Mouse (Mus musculus) right cerebral cortex, postnatal 14 days (tissue): ENCODE results near the gene Angptl7.
A peak's percentile ranks its signal among the peaks of the same experiment; 100 is the strongest.

Experiments used
- DNase-seq: peaks from one replicate; pipeline ENCODE4 v3.0.0; 2022

Gene Angptl7

DNA sequence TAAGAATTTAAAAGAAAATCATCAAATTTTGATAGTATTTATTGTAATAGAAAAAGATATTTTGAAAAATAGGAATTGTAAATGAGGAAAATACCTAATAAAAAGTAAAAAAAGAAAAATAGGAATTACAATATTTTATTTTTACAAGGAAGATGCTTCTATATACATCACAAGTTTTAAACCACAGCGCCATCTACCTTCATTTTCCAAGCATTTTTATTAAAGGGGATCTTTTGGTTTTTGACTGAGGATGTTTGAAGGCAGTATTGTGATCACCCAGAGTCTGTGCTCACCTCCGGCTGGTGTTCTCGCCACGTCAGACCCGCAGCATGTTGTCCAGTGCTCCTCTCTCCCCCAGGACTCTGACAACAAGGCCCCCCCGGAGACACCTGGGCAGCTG is 5.1 kb downstream of the Angptl7 start:
- no peak for DNase-seq

DNA sequence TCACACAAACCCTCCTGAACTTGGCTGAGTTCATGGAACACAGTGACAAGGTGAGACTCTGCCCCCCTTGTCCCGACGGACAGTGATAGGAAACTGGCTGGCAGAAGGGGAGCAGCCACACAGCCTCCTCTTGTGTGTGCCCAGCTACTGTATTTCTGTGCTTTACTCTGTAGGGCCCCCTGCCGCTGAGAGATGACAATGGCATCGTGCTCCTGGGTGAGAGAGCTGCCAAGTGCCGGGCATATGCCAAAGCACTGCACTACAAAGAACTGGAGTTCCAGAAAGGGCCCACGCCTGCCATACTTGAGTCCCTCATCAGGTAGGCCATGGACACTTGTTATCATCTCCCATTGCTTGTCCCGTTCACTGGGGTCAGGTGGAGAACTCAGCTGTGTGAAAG is 8.8 kb downstream of the Angptl7 start:
- peak; percentile 32 for DNase-seq

DNA sequence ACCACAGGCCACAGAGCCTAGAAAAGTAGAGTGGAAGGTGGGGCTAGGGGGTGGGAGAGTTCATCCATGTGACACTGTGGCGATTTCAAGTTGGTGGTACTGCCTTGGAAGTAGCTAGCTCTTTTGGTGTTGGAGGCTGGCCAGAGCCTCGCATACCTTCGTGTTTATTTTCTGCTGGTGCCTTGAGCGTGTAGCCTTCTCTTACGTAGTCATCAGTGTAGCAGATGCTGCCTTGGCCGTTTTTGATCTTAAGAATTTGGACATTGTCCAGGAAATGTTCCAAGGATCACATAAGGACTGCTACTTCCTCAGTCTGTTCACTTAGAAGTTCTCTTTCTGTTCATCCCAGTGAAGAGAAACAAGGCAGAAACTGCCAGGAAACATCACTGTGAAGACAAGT is 9.8 kb downstream of the Angptl7 start:
- no peak for DNase-seq

DNA sequence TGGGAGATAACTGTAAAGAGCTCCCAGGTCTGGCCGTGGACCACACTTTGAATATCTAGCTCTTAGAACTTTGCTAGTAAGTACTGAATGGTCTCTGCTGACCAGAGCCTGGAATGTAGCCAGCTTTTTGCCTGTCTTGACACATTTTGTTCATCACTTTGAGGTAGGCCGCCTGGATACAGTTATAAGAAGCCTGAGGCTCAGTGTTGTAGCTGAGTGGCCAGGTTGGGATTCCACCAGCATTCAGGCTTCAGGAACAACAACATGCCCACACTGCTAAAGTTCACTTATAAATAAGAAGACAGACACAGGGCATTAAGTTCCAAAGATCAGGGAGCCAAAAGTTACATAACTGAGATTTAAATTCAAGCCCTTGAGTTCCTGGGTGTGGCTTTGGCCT is 12.4 kb downstream of the Angptl7 start:
- DNase-seq, result no peak

DNA sequence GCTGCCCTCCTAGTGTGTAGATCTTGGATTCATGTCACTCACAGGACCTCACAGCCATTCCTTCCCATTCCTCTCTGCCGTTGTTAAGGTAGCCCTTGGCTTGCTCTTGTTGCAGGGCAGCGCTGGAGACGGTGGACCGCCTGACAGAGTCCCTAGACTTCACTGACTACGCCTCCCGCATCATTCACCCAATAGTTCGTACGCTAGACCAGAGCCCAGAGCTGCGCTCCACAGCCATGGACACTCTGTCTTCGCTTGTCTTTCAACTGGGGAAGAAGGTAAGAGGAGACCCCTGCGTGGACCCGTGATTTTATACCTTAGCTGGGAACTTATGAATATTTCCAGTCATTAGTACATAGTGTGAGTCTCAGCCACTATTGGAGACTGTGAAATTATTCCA is 15.7 kb downstream of the Angptl7 start:
- DNase-seq, result no peak

DNA sequence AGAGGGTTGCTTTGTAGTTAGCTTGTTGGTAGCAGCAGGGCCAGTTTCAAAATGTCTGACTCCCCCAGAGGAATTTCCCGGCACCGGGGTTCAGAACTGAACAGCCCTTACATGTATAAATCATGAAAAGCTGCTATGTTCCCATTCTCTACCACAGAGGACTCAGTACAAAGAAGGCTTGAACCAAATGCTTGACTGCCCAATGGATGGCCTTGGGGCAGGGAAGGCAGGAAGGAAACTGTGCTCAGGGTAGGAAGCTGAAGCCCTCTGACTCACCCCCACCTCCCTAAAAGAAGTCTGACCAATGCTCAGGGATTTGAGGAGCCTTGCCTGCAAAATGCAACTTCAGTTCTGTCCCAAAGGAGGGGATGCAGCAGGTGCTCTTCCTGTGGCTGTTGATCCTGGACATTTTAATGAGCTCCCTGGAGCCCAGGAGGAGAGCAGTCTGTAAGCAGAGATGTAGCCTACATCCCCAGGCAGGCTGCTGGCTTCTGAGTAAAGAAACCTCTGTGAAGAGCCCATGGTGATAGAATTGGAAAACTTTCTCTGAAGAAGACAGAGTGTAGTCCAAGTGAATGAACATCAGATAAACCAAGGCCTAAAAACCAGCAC is 18.6 kb downstream of the Angptl7 start:
- no peak for DNase-seq

DNA sequence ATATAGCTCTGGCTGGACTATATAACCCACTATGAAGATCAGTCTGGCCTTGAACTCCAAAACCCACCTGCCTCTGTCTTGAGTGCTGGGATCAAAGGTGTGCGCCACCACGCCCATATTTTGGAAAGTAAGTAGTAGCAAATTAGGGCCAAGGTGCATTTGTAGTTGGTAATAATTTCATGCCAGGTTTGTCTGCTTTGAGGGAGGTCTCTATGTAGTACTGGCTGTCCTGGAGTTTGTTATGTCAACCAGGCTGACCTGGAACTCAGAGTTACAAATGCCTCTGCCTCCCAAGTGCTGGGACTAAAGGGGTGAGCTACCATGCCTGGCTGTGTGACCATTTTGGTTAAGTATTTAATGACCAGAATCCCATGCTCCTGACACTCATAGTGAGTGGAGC is 20.0 kb downstream of the Angptl7 start:
- no peak for DNase-seq

DNA sequence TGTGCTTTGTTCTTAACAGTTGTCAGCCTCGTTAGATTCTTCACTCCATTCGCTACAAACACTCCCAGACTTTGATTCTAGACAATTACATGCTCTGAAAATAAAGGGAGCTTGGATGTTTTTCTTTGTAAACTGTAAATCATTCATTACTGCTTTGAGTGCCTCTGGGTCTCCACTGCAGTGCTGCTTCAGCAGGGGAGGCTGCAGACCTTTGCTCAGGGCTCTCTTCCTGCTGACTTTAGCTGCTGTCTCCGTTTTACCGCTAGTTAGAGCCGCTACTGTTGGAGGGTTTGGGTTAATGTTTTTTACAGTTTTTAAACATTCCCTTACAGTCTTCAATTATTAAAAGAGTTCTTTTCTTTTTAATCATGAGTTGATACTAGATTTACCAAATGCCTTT is 26.8 kb downstream of the Angptl7 start:
- no peak for DNase-seq

DNA sequence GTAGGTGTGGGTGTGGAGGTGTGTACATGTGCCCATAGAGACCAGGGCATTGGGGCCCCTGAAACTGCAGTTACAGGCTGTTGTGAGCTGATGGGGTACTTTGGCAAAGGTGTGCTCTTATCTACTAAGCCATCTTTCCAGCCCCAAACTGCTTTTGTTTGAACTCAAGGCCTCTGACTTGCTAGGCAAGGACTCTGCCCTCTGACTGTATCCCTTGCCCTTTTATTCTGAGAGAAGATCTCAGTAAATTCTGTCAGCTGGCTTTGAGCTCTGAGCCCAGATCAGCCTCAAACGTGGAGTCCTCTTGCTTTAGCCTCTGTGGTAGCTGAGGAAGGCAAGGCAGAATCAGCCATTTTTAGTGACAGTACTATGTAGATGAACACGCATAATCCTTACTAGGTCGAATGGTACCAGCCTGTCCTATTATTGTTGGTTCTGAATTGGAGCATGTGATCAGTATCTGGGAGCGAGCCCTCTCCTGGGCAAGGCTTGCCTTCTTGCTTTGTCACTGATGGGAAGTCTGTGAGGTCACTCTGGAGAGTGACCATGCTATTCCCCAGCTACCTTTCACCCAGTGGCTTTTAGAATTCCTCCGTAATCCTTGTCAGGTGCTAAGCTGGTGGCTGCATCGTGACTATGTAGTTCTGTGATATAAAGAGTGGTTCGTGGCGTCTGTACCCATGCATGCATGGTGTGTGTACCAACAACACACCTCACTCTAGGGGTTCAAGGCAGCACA is 27.7 kb downstream of the Angptl7 start:
- DNase-seq, result no peak

DNA sequence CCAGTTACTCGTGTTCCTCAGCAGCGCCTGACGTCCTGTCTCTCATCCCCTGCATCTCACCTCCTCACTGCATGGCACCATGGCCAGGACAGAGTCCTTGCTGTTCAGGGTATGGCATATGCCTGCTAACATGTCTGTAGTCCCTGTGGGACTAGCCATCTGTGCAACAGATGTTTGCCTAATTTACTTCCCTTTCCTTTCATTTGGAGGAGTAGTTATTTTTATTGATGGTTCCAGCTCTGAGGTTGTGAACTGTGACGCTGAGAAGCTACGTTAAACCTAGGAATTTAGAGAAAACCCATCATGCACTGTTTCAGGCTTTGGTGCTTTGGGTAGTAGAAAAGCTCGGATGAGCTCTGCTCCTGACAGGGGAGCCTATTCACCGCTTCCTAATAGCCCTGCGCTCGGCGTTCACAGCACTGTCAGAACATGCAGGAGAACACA is 28.9 kb downstream of the Angptl7 start:
- no peak for DNase-seq

DNA sequence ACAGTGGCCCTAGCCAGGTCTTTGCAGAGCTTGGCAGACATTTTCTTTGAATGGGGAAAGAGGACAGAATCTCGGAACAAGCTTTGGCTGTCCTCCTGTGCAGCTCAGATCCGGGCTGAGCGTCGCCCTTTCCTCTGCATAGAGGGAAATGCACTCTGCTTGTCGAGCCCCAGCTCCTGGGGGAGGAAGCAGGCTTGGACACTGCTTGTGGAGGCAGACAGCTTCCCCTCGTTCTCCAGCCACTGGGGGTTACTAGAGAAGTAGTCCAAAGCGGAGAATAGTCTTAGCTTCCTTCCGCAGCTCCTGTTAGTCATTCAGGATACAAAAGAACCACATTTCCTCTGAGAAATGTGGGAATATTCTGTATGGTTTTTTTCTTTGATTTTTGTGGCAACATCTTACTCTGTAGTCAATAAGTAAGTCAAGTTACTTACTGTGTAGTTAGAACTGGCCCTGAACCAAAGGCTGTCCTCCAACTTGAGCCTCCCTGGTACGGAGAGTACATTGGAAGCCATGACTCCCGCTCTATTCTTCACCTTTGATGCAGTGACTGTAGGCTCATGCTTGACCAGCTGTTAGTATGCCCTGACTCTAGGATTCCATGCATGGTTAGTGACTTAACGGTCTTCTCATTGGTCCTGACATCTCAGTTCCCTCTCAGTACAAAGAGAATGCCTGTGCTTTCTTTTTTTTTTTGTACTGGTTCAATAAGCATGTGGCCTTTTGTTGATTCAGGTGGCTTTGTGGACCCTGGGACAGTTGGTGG is 30.6 kb downstream of the Angptl7 start:
- DNase-seq, result no peak

DNA sequence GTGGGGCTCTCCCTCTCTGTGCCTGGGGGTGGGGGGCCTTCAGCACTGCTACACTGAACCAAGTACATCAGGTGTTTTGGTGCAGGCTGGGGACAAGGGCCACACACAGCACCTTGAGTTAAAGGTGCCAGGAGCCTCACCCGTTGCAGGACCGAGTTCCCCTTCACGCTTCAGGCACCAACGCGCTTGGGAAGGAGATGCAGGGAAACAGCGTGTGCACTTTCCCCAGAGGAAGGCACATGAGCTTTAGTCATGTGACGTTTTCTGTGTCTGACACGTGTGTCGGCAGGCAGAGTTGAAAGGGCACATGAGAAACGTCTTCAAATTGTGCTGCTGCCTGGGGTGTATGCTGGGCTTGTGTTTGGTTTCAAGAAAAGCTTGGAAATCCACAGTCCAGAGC is 31.9 kb downstream of the Angptl7 start:
- no peak for DNase-seq

DNA sequence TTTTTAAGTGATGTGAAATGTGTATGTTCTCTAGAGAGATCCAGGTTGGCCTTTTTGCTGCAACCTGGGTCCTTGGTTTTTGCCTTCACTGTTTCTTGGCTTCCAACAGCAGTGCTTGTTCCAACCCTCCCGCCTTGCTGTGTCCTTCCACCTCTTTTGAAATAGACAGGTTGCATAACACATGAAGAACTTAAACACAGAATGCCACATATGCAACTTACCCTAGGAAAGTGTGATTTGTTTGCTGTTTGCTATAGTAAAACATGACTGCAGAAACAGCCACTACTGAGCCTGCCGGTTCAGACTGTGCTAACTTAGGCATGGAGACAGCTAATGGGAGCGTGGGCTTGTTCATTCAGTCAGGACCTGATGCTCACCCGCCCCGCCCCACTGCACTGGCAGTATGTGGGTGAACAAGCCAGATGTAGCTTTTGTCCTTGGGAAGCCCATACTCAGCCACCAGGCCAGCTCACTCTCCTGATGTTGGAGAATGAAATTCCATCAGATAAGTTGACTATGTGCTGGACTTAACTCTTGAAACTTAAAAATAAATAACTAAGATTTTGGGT is 33.7 kb downstream of the Angptl7 start:
- no peak for DNase-seq

DNA sequence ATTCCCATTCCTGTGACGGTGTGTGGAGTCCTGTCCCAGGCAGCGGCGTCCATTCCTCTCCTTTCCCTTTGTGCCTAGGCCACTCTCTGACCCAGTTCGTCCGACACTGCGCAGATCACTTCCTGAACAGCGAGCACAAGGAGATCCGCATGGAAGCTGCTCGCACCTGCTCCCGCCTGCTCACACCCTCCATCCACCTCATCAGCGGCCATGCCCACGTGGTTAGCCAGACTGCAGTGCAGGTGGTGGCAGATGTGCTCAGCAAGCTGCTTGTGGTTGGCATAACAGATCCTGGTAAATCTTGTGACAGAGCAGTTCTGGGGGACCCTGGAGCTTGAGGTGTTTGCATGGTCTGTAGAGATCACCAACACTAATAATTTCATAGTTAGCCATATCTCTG is 35.4 kb downstream of the Angptl7 start:
- no peak for DNase-seq

DNA sequence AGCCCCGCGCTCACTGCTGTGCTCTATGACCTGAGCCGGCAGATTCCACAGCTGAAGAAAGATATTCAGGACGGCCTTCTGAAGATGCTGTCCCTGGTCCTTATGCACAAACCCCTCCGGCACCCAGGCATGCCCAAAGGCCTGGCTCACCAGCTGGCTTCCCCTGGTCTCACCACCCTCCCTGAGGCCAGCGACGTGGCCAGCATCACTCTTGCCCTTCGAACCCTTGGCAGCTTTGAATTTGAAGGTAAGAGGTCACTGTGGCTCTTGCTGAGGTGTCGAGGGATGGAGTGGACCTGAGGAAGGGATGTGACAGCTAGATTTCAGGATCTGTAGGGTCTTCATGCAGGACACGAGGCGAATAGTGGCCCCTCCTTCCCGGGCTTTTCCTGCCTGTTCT is 36.0 kb downstream of the Angptl7 start:
- no peak for DNase-seq

DNA sequence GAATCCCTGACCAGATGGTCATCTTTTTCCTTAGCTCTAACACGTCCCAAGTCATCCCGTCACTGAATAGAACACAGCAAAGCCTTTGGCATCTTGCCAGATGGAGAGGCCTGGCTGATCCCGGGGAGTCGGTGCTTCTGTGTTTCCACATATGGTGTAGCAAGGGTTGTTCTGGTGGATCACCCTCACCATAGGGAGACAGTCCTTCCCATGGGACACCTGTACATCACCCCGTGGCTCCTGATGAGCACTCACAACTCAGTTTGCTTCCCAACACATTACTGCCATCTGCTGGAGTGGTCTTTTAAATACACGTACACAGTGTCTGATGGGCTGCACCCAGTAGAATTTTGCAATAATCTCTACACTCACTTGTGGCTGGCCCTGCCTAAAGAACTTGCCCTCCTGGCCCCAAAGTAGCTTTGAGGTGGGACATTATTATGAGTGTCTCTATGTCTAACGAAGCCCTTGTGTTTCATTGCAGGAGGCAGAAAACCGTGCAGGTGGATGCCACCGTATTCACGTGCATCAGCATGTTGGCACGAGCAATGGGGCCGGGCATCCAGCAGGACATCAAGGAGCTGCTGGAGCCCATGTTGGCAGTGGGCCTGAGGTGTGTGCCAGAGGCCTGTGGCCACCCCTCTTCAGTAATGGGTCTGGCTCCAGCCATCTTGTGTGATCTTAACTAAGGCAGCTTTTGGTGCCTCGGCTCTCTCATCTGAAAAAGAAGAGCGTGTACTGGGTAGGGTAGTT is 36.9 kb downstream of the Angptl7 start:
- no peak for DNase-seq

DNA sequence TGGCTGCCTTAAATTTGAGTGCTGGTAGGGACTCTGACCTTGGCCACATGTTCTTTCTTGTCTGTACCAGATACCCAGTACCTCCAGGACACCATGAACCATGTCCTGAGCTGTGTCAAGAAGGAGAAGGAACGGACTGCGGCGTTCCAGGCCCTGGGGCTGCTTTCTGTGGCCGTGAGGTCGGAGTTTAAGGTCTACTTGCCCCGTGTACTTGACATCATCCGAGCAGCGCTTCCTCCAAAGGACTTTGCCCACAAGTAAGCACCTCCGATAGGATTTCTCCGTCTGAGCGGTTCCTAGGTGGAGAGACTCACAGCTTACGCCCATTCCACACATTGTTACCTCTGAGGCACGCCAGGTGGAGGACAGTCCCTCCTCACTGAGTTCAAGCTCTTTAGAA is 37.5 kb downstream of the Angptl7 start:
- no peak for DNase-seq

DNA sequence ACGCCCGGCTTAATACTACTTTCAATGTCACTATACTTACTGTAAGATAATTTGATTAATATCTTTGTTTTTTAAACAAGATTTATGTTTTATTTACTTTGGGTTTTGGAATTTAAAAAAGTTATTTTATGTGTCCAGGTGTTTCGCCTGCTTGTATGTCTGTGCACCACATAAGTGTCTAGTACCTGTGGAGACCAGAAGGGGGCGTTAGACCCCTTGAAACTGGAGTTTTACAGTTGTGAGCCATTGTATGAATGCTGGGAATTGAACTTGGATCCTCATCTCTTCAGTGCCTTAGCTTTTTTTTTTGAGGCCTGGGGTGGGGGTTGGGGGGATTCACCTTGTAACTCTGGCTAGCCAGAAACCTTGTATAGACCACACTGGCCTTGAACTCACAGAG is 38.5 kb downstream of the Angptl7 start:
- DNase-seq, result no peak

DNA sequence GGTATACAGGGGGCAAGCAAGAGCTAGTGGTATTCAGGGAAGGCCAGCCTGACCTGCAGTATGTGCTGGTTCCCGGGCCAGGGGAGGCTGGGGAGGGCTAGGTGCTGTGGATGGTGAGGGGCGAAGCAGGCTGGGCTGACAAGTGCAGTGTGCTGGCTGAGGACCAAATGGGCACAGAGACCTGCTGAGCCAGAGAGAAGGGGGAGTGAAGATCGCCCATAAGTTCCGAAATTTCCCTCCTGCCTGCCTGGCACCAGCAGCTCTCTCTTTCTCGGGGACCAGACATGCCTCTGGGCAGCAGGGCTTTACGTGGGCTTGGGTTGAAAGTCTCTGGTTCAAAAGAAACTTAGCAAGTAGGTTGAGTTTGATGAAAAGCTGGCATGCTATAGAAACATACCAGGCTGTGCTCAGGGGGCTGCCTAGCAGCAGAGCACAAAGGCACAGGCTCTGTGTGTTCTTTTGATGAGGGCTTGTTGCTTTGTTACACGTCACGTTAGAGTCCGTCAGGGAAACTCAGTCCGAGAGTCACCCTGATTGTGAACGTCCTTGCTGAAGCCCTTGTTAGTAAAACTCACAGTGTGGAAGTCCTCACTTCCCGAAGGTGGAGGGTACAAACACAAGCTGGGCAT is 39.5 kb downstream of the Angptl7 start:
- no peak for DNase-seq

DNA sequence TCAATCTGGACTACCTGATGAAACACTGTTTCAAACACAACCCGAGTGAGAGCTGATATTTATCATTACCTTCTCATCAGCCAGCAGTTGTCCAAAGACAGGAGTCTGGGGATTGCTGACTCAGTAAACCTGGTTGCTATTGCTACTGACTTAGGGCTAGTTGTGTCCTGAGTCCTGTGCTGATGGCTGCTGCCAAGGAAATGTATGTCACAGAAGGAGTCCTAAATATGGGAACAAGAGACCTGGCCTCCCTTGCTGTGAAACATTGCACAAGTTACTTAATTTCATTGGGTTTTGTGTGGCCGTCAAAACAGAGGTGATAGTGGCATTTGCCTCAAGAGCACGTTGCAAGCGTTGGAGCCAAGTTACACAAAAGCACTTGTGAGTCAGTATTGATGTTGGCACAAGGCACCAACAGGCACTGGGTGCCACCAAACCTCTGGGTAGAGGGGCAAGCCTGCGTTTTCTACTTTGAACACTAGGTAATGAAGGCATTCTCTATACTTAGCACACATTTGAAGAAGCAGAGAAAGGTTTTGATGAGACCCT is 44.7 kb downstream of the Angptl7 start:
- DNase-seq, result no peak

DNA sequence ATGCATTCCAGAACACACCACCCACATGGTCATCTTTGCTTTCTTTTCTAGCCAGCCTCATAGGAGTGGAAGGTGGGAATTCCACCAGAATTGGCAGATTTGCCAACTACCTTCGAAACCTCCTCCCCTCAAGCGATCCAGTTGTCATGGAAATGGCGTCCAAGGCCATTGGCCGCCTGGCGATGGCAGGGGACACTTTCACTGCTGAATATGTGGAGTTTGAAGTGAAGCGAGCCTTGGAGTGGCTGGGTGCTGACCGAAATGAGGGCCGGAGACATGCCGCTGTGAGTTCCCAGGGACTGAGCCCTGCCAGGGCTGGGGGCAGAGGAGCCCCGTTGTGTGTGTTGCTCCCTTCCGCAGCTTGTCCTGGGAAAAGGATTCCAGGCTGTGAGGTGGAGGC is 46.6 kb downstream of the Angptl7 start:
- no peak for DNase-seq

DNA sequence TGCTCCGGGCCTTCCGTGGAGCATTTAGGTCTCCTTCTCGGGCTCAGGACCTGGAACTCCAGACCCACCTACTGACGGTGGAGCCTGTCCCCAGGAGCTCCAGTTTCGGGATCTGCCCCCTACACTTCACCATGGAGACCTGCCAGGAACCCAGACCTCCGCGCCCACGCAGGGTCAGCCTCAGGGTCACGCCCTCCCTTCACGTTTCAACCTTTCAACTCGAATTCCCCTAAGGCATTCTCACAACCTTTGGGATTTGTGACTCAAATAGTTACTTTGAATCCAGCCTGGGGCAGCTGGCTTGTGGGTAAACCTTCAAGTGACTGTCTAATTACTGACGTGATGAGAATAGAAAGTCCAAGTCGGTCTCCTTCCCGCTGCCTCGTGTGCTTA is 51.4 kb downstream of the Angptl7 start:
- no peak for DNase-seq
